Mouse (Mus musculus): ENCODE data around the gene Syngr1.

Syngr1 gene

GRCm38 (mm10) chr15:80145397-80145796, 54.3 kb downstream of the Syngr1 start:
- DNase-seq (ENCODE audit: low read depth, low spot score): no peak

DNA sequence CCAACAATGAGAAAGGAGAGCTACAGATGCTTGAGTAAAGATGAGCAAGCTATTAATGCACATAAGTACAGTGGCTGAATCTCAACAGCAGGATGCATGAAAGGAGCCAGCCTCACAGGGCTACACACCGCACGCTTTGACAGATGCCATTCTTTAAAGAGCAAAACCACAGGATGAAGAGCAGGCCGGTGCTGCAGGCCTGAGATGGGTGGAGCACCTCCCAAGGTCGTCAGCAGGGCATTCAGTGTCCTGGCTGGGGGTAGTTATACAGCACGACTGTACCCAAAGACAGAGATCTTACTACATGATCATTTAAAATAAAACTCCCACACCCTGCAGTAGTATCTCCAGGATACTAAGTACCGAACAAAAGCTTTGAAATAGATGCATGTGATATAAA, 55.0 kb downstream of the Syngr1 start:
- DNase-seq (ENCODE audit: low read depth, low spot score): no peak

- DNase-seq (ENCODE audit: low read depth, low spot score): no peak
Measured at GRCm38 (mm10) chr15:80147090-80147489, 56.0 kb downstream of the Syngr1 start.

DNA sequence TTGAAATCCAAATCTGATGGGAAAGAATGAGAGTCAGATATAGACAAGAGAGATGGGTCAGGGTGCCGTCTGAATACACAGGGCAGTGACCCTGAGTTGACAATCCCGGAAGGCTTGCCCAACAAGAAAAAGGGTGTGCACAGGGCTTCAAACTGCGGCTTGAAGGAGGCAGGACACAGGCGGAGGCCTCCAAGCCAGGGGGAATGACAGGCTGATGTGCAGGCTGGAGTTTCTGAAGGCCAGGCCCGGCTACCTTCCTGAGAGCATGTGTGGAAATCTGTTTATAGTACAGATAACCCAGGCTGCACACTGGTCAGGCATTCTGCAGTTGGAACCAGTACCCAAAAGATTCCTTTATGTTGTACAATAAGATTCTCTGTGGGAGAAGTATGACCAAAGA, 56.4 kb downstream of the Syngr1 start:
- DNase-seq (ENCODE audit: low read depth, low spot score): no peak

DNA sequence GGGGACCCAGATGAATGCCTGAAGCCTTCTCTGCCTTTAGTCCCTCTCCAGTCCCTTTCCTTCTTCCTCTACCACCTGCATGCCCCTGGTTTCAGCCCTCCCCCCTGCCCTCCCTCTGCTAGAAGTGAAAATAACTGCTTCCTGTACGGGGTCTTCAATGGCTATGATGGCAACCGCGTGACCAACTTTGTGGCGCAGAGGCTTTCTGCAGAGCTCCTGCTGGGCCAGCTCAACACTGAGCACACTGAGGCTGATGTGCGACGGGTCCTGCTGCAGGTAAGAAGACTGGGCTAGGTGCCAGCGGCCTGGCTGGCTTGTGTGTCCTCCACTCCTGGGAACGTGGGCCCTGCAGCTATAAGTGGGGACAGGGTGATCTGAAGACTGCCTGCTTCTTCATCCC, 57.4 kb downstream of the Syngr1 start:
- no peak for DNase-seq (ENCODE audit: low read depth, low spot score)

- DNase-seq (ENCODE audit: low read depth, low spot score): no peak
Measured at GRCm38 (mm10) chr15:80149517-80149916, 58.4 kb downstream of the Syngr1 start.

- no peak for DNase-seq (ENCODE audit: low read depth, low spot score)
Measured at GRCm38 (mm10) chr15:80152663-80153062, 61.5 kb downstream of the Syngr1 start.

- no peak for DNase-seq (ENCODE audit: low read depth, low spot score)
Measured at GRCm38 (mm10) chr15:80153757-80154156, 62.6 kb downstream of the Syngr1 start.

- DNase-seq (ENCODE audit: low read depth, low spot score): no peak
Measured at GRCm38 (mm10) chr15:80155707-80156106, 64.6 kb downstream of the Syngr1 start.

- DNase-seq (ENCODE audit: low read depth, low spot score): no peak
Measured at GRCm38 (mm10) chr15:80157197-80157943, 66.2 kb downstream of the Syngr1 start.

- no peak for DNase-seq (ENCODE audit: low read depth, low spot score)
Measured at GRCm38 (mm10) chr15:80158001-80158706, 67.0 kb downstream of the Syngr1 start.

DNA sequence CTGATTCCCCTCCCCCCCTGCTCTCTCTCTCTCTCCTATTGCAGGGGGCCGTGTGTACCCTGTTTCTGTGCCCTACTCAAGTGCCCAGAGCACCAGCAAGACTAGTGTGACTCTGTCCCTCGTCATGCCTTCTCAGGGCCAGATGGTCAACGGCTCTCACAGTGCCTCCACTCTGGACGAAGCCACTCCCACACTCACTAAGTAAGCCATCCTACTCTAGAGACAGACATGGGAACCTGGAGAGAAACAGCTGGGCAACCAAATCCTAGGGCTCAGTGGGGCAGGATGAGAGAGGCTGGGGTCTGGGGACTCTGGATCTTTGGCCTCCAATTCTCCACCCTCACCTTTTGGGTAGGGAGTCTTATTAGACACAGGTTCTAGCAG, 67.6 kb downstream of the Syngr1 start:
- no peak for DNase-seq (ENCODE audit: low read depth, low spot score)

- DNase-seq (ENCODE audit: low read depth, low spot score): no peak
Measured at GRCm38 (mm10) chr15:80159286-80159901, 68.3 kb downstream of the Syngr1 start.

DNA sequence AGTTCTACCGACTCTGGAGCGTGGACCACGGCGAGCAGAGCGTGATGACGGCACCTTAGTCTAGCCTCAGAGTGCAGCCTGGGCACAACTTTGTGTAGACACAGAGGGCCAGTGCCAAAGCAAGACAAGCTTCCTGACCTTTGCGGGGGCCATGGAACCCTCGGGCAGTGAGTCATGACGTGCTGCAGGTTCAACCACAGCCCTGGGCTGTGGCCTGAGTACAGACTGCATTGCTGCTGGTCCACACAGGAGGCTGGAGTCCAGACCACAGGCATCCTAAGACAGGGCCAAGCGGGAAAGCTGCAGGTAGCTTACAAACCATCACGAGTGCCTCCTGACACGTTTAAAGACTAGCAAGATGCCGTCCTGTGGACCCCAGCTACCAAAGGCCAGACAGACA, 69.1 kb downstream of the Syngr1 start:
- DNase-seq (ENCODE audit: low read depth, low spot score): no peak

DNA sequence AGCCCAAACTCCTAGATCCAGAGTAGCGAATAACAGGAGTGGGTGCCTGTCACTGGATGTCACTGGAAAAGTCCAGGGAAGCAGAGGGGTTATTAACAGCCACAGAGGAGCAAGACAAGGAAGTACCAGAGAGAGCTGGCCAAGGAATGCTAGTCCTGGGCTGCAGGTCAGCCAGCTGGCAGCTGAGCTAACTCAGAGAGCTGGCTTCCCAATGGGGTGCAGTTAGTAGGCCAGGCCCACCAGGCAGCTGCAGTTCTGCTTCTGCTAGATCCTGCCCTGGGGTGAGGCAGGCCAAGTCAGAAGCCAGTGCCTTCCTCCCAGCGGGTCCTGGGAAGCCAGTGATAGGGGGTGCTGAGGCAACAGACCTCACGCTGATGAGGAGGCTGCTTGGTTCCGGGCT, 69.6 kb downstream of the Syngr1 start:
- DNase-seq (ENCODE audit: low read depth, low spot score): no peak

DNA sequence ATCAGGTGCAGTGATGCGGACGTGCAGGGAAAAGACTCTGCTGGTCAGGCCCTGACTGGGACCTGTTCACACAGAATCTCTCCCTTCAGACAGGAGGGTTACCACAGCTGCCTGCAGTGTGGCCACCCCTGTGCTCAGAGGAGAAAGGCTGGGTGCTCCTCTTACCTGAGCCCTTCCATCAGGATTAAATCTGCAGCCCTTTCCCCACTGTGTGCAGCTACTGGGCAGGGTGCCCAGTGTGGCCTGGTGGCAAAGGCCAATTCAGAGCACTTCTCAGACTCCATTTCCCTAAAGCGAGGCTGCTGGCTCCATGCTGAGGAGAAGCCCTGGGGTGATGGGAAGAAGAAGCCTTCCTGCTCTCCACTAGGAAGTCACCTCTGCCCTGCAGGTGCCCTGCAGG, 70.1 kb downstream of the Syngr1 start:
- no peak for DNase-seq (ENCODE audit: low read depth, low spot score)

DNA sequence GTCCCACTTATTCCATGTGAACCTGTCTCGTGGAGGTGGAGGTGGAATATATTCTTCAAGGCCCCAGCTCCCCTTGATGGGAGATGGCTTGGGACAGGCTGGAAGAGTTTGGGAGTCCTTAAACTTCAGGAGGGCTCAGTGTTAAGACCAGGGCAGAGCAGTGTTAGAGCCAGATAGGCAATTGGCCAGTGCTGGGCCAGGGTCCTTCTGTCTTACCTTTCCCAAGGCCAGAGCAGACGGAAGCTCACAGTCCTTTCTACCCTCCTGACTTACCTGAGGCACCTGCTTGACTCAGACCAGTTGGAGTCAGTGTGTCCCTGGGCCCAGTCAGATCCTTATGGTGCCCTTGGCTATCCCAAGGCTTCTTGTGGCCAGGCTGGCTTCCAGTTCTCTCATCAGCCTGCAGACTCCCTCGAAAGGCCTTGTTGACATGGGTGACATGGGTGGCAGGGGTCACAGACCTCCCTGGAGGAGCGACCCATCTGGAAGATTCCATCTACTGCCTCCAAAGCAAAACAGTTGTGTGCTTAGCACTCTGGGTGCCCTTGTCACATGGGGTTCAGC, 71.3 kb downstream of the Syngr1 start:
- DNase-seq (ENCODE audit: low read depth, low spot score): no peak

- no peak for DNase-seq (ENCODE audit: low read depth, low spot score)
Measured at GRCm38 (mm10) chr15:80163274-80163673, 72.1 kb downstream of the Syngr1 start.

DNA sequence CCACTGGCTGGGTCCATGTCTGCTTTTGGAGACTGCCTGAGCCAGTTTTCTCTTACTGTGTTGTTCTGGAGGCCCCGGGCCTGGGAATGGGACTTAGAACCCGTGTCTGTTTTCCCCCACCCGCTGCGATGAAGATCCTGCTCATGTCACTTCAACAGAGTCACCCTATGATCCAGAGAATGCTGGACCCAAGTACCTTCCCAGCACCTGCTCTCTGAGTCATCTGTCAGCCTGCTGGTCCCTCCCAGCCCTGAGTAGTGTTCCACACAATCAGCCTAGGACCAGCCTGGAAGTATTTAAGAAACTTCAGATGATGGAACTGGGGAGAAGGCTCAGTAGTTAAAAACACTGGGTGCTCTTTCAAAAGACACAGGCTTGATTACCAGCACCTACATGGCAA, 72.6 kb downstream of the Syngr1 start:
- no peak for DNase-seq (ENCODE audit: low read depth, low spot score)

GRCm38 (mm10) chr15:80165396-80165795, 74.3 kb downstream of the Syngr1 start:
- no peak for DNase-seq (ENCODE audit: low read depth, low spot score)

All from brain, embryonic 18.5 days (tissue).